In the genomic region with DNA sequence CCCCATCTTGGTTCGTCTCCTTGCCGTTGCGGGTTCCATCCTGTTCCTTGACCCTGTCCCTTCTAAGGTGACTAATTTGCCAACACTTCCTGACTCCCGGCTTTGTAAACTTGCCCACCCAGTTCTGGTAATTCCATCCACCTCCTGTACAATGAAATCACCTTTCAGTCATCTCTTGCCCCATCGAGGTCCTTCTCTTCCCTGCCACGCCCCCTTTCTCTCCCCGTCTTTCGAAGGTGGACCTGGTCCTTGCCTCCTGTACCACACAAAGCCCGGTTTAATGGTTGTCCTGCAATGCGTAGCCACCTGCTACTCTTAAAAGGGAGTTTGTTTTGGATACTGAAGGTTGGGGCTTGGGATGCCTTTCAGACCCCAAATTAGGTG, we compare ENCODE assay signal across 8 mouse cellular contexts. TPM values are rescaled to one million over a fixed set of nuclear protein-coding genes. Genes with fewer than 3 reads are reported as not detected.
DNase-seq lines count a peak whose midpoint lies in the region; ATAC-seq and TF ChIP-seq lines count a peak whose summit lies in the region.

No protein-coding gene starts in this region.

- no peak for TF ChIP-seq POLR2A in CH12.LX (IDR thresholded peaks at IDR 0.05; ENCODE audit: low read depth, low read length)

- H3K9ac ChIP-seq in CH12.LX (ENCODE audit: insufficient read depth, low read depth): peak overlapping the region; percentile 48
- peak overlapping the region; percentile 84 for H3K9ac ChIP-seq in forebrain, embryonic 16.5 days (replicated peaks; ENCODE audit: low read depth, low read length)
- peak overlapping the region; percentile 83 for H3K9ac ChIP-seq in liver, embryonic 12.5 days
- H3K9ac ChIP-seq in stomach, embryonic 15.5 days: peak overlapping the region; percentile 86

- no peak for TF ChIP-seq EP300 in CH12.LX (IDR thresholded peaks at IDR 0.05; ENCODE audit: low read length)

- dilution Hi-C loops in CH12.LX (cut with MboI; ENCODE audit: extremely low pct_ligation_motif_present, extremely low pct_unique_long_range_greater_than_20kb, low sequenced_read_pairs): no loop called here

- in situ Hi-C loops in CH12.LX (cut with MboI; ENCODE audit: low pct_ligation_motif_present, low pct_unique_long_range_greater_than_20kb, low sequenced_read_pairs): no loop called here

- 1% methylated on average over 10 of the region's 10 CpGs for WGBS in heart, embryonic 10.5 days
- WGBS in forebrain, embryonic 16.5 days: under 1% methylated on average over 10 of the region's 10 CpGs
- WGBS in liver, embryonic 12.5 days (ENCODE audit: insufficient replicate concordance): 1% methylated on average over 10 of the region's 10 CpGs
- WGBS in stomach, embryonic 15.5 days: 1% methylated on average over 10 of the region's 10 CpGs

- H3K27ac ChIP-seq in heart, embryonic 10.5 days: peak overlapping the region; percentile 97
- no peak overlapping the region for H3K27ac ChIP-seq in CH12.LX (ENCODE audit: insufficient read depth, low read depth)
- no peak overlapping the region for H3K27ac ChIP-seq in forebrain, embryonic 16.5 days (ENCODE audit: low read length)
- no peak overlapping the region for H3K27ac ChIP-seq in liver, embryonic 12.5 days
- H3K27ac ChIP-seq in stomach, embryonic 15.5 days: no peak overlapping the region

- no peak for TF ChIP-seq RAD21 in CH12.LX (IDR thresholded peaks at IDR 0.05; ENCODE audit: low read depth, low read length)

- DNase-seq in heart, embryonic 10.5 days (ENCODE audit: low spot score): no peak
- DNase-seq in heart, adult 9 months (ENCODE audit: low spot score in 2 of 2): no peak
- DNase-seq in CH12.LX (ENCODE audit: extremely low read depth): no peak
- DNase-seq in layer of hippocampus, adult 9-11 months: no peak
- no peak for DNase-seq in adrenal gland, adult (ENCODE audit: inconsistent age in 2 of 2, low spot score in 1 of 2)

- H3K36me3 ChIP-seq in heart, embryonic 10.5 days: no peaks in the 10 kb centered on the region
- H3K36me3 ChIP-seq in CH12.LX (replicated peaks in 1 of 2; ENCODE audit: control insufficient read depth in 1 of 2, insufficient read depth in 1 of 2, low read length in 1 of 2): peaks cover 0 to 11% of the 10 kb centered on the region in 2 experiments
- no peaks in the 10 kb centered on the region; the same call in 1 of the 2 replicates for H3K36me3 ChIP-seq in forebrain, embryonic 16.5 days (ENCODE audit: control insufficient read depth, insufficient read depth)
- H3K36me3 ChIP-seq in liver, embryonic 12.5 days: peaks cover 6% of the 10 kb centered on the region
- H3K36me3 ChIP-seq in stomach, embryonic 15.5 days: no peaks in the 10 kb centered on the region

- peak overlapping the region; percentile 91 for H3K4me3 ChIP-seq in heart, embryonic 10.5 days
- H3K4me3 ChIP-seq in CH12.LX (replicated peaks in 1 of 3; ENCODE audit: low read depth in 2 of 3, low read length in 2 of 3, poor library complexity in 1 of 3): peak overlapping the region; percentile 78 to 82 (median 79)
- peak overlapping the region; percentile 84 for H3K4me3 ChIP-seq in forebrain, embryonic 16.5 days (replicated peaks; ENCODE audit: low read length)
- H3K4me3 ChIP-seq in liver, embryonic 12.5 days: peak overlapping the region; percentile 93
- peak overlapping the region; percentile 100 for H3K4me3 ChIP-seq in stomach, embryonic 15.5 days (replicated peaks)

- no peak for ATAC-seq in forebrain, embryonic 16.5 days
- peak; percentile 28 for ATAC-seq in liver, embryonic 12.5 days
- no peak for ATAC-seq in stomach, embryonic 15.5 days (ENCODE audit: insufficient read depth, low FRiP score, low read depth)

- no peak for TF ChIP-seq CTCF in CH12.LX (conservative IDR thresholded peaks at IDR 0.05 in 1 of 2, IDR thresholded peaks at IDR 0.05 in 1 of 2; ENCODE audit: low read depth in 2 of 2, low read length in 2 of 2)

- H3K9me3 ChIP-seq in heart, embryonic 10.5 days: no peaks in the 10 kb centered on the region
- no peaks in the 10 kb centered on the region for H3K9me3 ChIP-seq in CH12.LX (replicated peaks; ENCODE audit: low read length)
- no peaks in the 10 kb centered on the region for H3K9me3 ChIP-seq in forebrain, embryonic 16.5 days (ENCODE audit: control insufficient read depth, low read length)
- H3K9me3 ChIP-seq in liver, embryonic 12.5 days (replicated peaks): no peaks in the 10 kb centered on the region
- no peaks in the 10 kb centered on the region for H3K9me3 ChIP-seq in stomach, embryonic 15.5 days

- peaks cover 15% of the 10 kb centered on the region for H3K79me2 ChIP-seq in CH12.LX (replicated peaks; ENCODE audit: control insufficient read depth, extremely low read depth, insufficient read depth, poor library complexity, severe bottlenecking)

- H3K27me3 ChIP-seq in heart, embryonic 10.5 days (ENCODE audit: insufficient read depth, poor library complexity, severe bottlenecking): no peaks in the 10 kb centered on the region
- H3K27me3 ChIP-seq in CH12.LX (replicated peaks): no peaks in the 10 kb centered on the region
- H3K27me3 ChIP-seq in forebrain, embryonic 16.5 days (replicated peaks; ENCODE audit: control insufficient read depth, insufficient read depth, low read length): no peaks in the 10 kb centered on the region
- no peaks in the 10 kb centered on the region for H3K27me3 ChIP-seq in liver, embryonic 12.5 days (replicated peaks)
- H3K27me3 ChIP-seq in stomach, embryonic 15.5 days (replicated peaks): no peaks in the 10 kb centered on the region

- H3K4me1 ChIP-seq in heart, embryonic 10.5 days: peaks cover 3% of the 10 kb centered on the region; the same call in 1 of the 2 replicates
- H3K4me1 ChIP-seq in CH12.LX (ENCODE audit: control insufficient read depth in 1 of 2, insufficient read depth in 2 of 2): peaks cover 3 to 41% of the 10 kb centered on the region in 2 experiments; a peak in 2 of 4 replicates
- peaks cover 11% of the 10 kb centered on the region for H3K4me1 ChIP-seq in forebrain, embryonic 16.5 days (replicated peaks; ENCODE audit: control insufficient read depth, insufficient read depth, low read length)
- H3K4me1 ChIP-seq in liver, embryonic 12.5 days: peaks cover 22% of the 10 kb centered on the region
- H3K4me1 ChIP-seq in stomach, embryonic 15.5 days: peaks cover 3% of the 10 kb centered on the region; the same call in 1 of the 2 replicates

- H3K4me2 ChIP-seq in CH12.LX (ENCODE audit: insufficient read depth, low read depth, poor library complexity, severe bottlenecking): peak overlapping the region; percentile 65
- peak overlapping the region; percentile 93 for H3K4me2 ChIP-seq in forebrain, embryonic 16.5 days (ENCODE audit: low read length)
- H3K4me2 ChIP-seq in liver, embryonic 12.5 days: peak overlapping the region; percentile 98
- H3K4me2 ChIP-seq in stomach, embryonic 15.5 days: peak overlapping the region; percentile 87

TF ChIP-seq in CH12.LX, 34 proteins besides CTCF, POLR2A, EP300 and RAD21:
- TF ChIP-seq ZC3H11A (IDR thresholded peaks at IDR 0.05; ENCODE audit: low read depth, low read length): no peak
- 0 out of 2 replicates have a peak, but pooled peaks have one; percentile 7 for TF ChIP-seq MXI1 (IDR thresholded peaks at IDR 0.05; ENCODE audit: low read depth, low read length)
- peak; percentile 30; the same call in 1 of the 2 replicates for TF ChIP-seq SIN3A (IDR thresholded peaks at IDR 0.05; ENCODE audit: low read length)
- TF ChIP-seq ZMIZ1 (IDR thresholded peaks at IDR 0.05; ENCODE audit: low read depth, low read length): no peak
- TF ChIP-seq KAT2A (IDR thresholded peaks at IDR 0.05; ENCODE audit: insufficient replicate concordance, low read length): no peak
TF ChIP-seq in CH12.LX: peak in this region for 2.

RNA-seq across cellular contexts. Expression of a gene that starts 0.8 kb away (rescaled TPM):
- polyA plus RNA-seq in heart, embryonic 10.5 days (2016; fragmentation: Nextera tagmentation; extraction: Ambion mirVana): 128 and 157 TPM in 2 replicates
- total RNA-seq in CH12.LX (2012; rRNA removed): 101 and 114 TPM in 2 replicates
- 326 and 362 TPM in 2 replicates for total RNA-seq in CH12.LX (2014; rRNA removed)
- polyA plus RNA-seq in CH12.LX (2012; ENCODE audit: insufficient read length, low read depth): 165 and 169 TPM in 2 replicates
- 235 and 247 TPM in 2 replicates for polyA plus RNA-seq in forebrain, embryonic 16.5 days (2015; fragmentation: Nextera tagmentation; extraction: Ambion mirVana)
- 108 and 119 TPM in 2 replicates for polyA plus RNA-seq in liver, embryonic 12.5 days (2016; fragmentation: Nextera tagmentation; extraction: Ambion mirVana)
- 137 and 145 TPM in 2 replicates for polyA plus RNA-seq in stomach, embryonic 15.5 days (2015; fragmentation: Nextera tagmentation; extraction: Ambion mirVana)

RNA-seq across cellular contexts. Expression of a gene that starts 14.0 kb away (rescaled TPM):
- 83.6 and 84.6 TPM in 2 replicates for polyA plus RNA-seq in heart, embryonic 10.5 days (2016; fragmentation: Nextera tagmentation; extraction: Ambion mirVana)
- total RNA-seq in CH12.LX (2012; rRNA removed): 53.0 and 56.6 TPM in 2 replicates
- 125 and 128 TPM in 2 replicates for total RNA-seq in CH12.LX (2014; rRNA removed)
- polyA plus RNA-seq in CH12.LX (2012; ENCODE audit: insufficient read length, low read depth): 59.8 and 75.4 TPM in 2 replicates
- 94.6 and 96.8 TPM in 2 replicates for polyA plus RNA-seq in forebrain, embryonic 16.5 days (2015; fragmentation: Nextera tagmentation; extraction: Ambion mirVana)
- 61.9 and 64.2 TPM in 2 replicates for polyA plus RNA-seq in liver, embryonic 12.5 days (2016; fragmentation: Nextera tagmentation; extraction: Ambion mirVana)
- 101 and 111 TPM in 2 replicates for polyA plus RNA-seq in stomach, embryonic 15.5 days (2015; fragmentation: Nextera tagmentation; extraction: Ambion mirVana)

RNA-seq across cellular contexts. Expression of a gene that starts 45.5 kb away (rescaled TPM):
- polyA plus RNA-seq in heart, embryonic 10.5 days (2016; fragmentation: Nextera tagmentation; extraction: Ambion mirVana): 13.7 and 20.4 TPM in 2 replicates
- total RNA-seq in CH12.LX (2012; rRNA removed) (18.5 and 20.6 TPM in 2 replicates), CH12.LX (2014; rRNA removed) (72.9 and 76.5 TPM in 2 replicates)
- 64.3 and 71.0 TPM in 2 replicates for polyA plus RNA-seq in CH12.LX (2012; ENCODE audit: insufficient read length, low read depth)
- 8.1 and 9.2 TPM in 2 replicates for polyA plus RNA-seq in forebrain, embryonic 16.5 days (2015; fragmentation: Nextera tagmentation; extraction: Ambion mirVana)
- polyA plus RNA-seq in liver, embryonic 12.5 days (2016; fragmentation: Nextera tagmentation; extraction: Ambion mirVana): 3.3 and 3.9 TPM in 2 replicates
- polyA plus RNA-seq in stomach, embryonic 15.5 days (2015; fragmentation: Nextera tagmentation; extraction: Ambion mirVana): 10.3 and 10.4 TPM in 2 replicates
